Mouse (Mus musculus): Measurements from ENCODE around the gene Tefm. TPM values are rescaled to one million over a fixed set of nuclear protein-coding genes. Genes with fewer than 3 reads are reported as not detected.

Tefm gene
- polyA plus RNA-seq, 1 experiment: 2.2 TPM

DNA sequence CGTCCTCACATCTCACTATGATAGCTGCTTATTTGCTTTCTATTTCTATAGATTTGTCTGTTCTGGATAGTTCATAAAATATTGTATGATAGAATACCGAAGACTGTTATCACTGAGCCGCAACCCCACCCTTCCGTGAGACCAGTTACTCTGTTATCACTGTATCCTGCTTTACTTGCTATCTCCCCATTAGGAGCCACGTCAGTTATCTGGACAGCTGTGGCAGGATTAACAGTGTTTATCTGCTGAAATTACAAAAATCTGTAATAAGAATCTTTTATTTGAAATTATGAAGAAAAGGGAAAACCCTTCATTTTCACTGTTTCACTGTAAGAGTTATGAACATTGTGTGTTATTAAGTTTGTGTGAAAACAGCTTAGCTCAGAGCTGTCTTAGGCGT, 40.7 kb downstream of the Tefm start:
- 0 out of 2 replicates have a peak, but pooled peaks cover 3% of the 10 kb centered on the region for H3K36me3 ChIP-seq (ENCODE audit: control insufficient read depth, insufficient read depth, low read length)
- 87% methylated on average over 6 of the region's 6 CpGs for WGBS

DNA sequence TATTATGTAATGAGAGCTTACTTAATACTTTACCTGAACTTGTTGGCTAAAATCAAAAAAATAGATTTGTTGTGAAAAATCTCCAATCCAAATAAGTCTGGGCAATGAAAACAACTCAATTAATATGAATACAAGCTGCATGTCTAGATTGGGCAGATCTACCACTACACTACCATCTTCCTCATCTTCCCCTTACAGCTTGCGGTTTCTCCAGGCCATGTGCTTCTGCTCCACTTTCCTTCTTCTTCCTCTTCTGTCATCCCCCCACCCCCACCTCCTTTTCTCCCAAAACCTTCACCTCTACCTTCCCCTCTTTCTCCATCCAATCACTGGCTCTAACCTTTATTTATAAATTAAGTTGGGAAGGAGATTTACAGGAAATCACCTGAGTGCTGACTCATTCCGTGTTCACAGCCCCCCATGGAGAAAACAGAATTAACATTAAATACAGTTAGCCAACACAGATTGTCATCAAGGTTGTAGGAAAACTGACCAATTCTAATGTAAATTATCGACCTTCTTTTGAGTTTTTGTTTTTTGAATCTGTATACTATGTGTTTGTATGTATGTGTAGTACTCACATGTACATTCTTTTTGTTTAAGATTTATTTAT, 43.4 kb downstream of the Tefm start:
- Histone ChIP-seq H3K27me3 (ENCODE audit: control insufficient read depth, insufficient read depth, low read length) (no peaks in the 10 kb centered on the region), H3K4me1 (ENCODE audit: control insufficient read depth, insufficient read depth, insufficient read length) (no peaks in the 10 kb centered on the region), H3K36me3 (ENCODE audit: control insufficient read depth, insufficient read depth, low read length) (0 out of 2 replicates have a peak, but pooled peaks cover 3% of the 10 kb centered on the region), H3K27ac (ENCODE audit: insufficient read depth, low read length) (no peak overlapping the region), H3K4me3 (ENCODE audit: extremely low read depth, insufficient read depth, insufficient read length) (no peak overlapping the region)
- 78% methylated on average over 3 of the region's 3 CpGs for whole genome bisulfite sequencing
- TF ChIP-seq POLR2A (IDR thresholded peaks at IDR 0.05; ENCODE audit: low read depth, low read length) (no peak), CTCF (IDR thresholded peaks at IDR 0.05; ENCODE audit: extremely low read depth, insufficient read depth, insufficient read length, insufficient replicate concordance) (no peak)
- DNase-seq (ENCODE audit: low read depth in 1 of 2, low spot score in 2 of 2): no peak

More for the DNA sequence above, 40.7 kb downstream of the Tefm start:
- no peak overlapping the region for H3K27ac ChIP-seq (ENCODE audit: insufficient read depth, low read length)
- DNase-seq (ENCODE audit: low read depth in 1 of 2, low spot score in 2 of 2): no peak
- H3K4me1 ChIP-seq (ENCODE audit: control insufficient read depth, insufficient read depth, insufficient read length): no peaks in the 10 kb centered on the region
- TF ChIP-seq CTCF (IDR thresholded peaks at IDR 0.05; ENCODE audit: extremely low read depth, insufficient read depth, insufficient read length, insufficient replicate concordance) (no peak), POLR2A (IDR thresholded peaks at IDR 0.05; ENCODE audit: low read depth, low read length) (no peak)
- H3K27me3 ChIP-seq (ENCODE audit: control insufficient read depth, insufficient read depth, low read length): no peaks in the 10 kb centered on the region
- H3K4me3 ChIP-seq (ENCODE audit: extremely low read depth, insufficient read depth, insufficient read length): no peak overlapping the region

DNA sequence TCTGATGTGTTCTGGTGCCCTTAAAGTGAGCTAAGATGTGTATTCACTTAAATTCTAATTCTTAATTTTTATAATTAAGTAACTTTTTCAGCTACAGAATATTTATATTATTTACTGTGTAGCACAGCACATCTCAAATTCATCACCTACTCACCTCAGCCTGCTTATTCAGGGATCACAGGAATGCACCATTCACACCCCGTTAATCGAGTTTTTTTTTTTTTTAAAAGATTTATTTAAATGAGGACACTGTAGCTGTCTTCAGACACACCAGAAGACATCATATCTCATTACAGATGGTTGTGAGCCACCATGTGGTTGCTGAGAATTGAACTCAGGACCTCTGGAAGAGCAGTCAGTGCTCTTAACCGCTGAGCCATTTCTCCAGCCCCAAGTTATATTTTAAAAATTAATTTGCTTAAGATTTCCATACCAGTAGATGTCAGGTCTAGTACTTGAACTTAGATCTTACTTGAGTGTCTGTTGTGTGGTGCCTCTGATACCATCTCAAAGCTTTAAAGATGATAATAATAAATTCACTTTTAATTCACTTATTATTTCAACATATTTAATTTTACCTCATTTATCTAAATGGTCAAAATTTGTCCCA, 51.3 kb downstream of the Tefm start:
- H3K4me3 ChIP-seq (ENCODE audit: extremely low read depth, insufficient read depth, insufficient read length): no peak overlapping the region
- TF ChIP-seq POLR2A (IDR thresholded peaks at IDR 0.05; ENCODE audit: low read depth, low read length): no peak
- TF ChIP-seq CTCF (IDR thresholded peaks at IDR 0.05; ENCODE audit: extremely low read depth, insufficient read depth, insufficient read length, insufficient replicate concordance): no peak
- H3K27ac ChIP-seq (ENCODE audit: insufficient read depth, low read length): no peak overlapping the region
- DNase-seq (ENCODE audit: low read depth in 1 of 2, low spot score in 2 of 2): no peak
- WGBS: 40% methylated on average over 3 of the region's 3 CpGs
- no peaks in the 10 kb centered on the region for H3K36me3 ChIP-seq (ENCODE audit: control insufficient read depth, insufficient read depth, low read length)
- H3K27me3 ChIP-seq (ENCODE audit: control insufficient read depth, insufficient read depth, low read length): no peaks in the 10 kb centered on the region
- H3K4me1 ChIP-seq (ENCODE audit: control insufficient read depth, insufficient read depth, insufficient read length): no peaks in the 10 kb centered on the region; the same call in 1 of the 2 replicates

DNA sequence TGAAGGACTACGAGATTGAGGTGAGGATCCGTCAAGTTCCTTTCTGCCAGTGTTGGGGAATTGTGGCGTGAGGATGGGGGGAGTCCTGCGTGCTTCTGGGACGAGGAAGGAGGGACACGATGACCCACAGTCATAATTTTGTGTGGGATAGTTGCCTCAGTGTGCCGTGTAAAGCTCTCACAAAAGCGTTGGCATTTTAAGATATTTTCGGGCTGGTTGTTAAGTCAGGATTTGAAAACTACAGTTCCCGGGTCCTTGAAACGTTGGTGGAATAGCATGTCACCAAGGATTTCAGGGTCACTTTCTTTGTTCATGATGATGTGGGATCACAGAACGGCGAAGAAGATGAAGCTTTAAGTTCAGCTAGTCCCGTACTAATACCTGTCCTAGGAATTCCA, 52.2 kb downstream of the Tefm start:
- H3K27ac ChIP-seq (ENCODE audit: insufficient read depth, low read length): no peak overlapping the region
- no peak for DNase-seq (ENCODE audit: low read depth in 1 of 2, low spot score in 2 of 2)
- H3K4me3 ChIP-seq (ENCODE audit: extremely low read depth, insufficient read depth, insufficient read length): peak overlapping the region; percentile 89
- no peaks in the 10 kb centered on the region for H3K36me3 ChIP-seq (ENCODE audit: control insufficient read depth, insufficient read depth, low read length)
- no peaks in the 10 kb centered on the region for H3K27me3 ChIP-seq (ENCODE audit: control insufficient read depth, insufficient read depth, low read length)
- H3K4me1 ChIP-seq (ENCODE audit: control insufficient read depth, insufficient read depth, insufficient read length): peaks cover 6% of the 10 kb centered on the region; the same call in 1 of the 2 replicates
- WGBS: under 1% methylated on average over 14 of the region's 14 CpGs
- TF ChIP-seq CTCF (IDR thresholded peaks at IDR 0.05; ENCODE audit: extremely low read depth, insufficient read depth, insufficient read length, insufficient replicate concordance) (no peak), POLR2A (IDR thresholded peaks at IDR 0.05; ENCODE audit: low read depth, low read length) (no peak)

DNA sequence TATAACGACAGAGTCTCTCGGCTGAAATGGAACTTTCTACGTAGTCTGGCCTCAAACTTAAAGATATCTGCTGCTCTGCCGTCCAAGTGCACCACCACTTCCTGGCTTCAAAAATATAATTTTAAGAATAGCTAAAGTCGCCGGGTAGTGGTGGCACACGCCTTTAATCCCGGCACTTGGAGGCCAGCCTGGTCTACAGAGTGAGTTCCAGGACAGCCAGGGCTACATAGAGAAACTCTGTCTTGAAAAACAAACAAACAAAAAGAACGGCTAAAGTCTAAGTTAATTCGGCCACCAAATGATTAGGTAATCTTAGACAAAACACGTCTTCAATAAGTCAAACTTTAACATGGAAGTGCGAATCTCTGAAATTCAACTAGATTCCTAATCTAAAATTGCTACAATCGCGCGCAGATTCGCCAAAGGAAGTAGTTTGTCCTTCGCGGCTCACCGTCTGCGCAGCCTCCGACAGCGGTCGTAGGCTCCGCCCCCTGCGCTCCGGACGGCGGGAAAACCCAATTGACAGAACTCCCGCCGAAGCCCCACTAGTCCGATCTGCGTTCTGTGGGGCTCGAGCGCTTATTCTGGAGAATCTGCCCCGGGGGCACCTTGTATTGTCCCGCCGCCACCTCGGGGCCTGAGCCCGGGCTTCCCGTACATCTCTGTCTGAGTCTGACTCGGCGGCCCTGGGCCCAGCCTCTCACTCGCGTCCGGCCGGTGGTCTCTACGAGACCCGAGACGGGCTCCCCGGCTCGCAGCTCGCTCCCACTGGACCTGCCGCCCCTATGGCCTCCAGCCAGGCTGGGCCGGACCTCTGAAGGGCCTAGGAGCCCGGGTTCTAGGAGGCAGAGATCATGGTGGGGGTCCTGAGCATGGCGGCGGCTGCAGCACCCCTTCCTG, 52.8 kb downstream of the Tefm start, which contains the start of gene Atad5:
Atad5 (plus strand) TSS at position 484 of the 900 bp plus-strand sequence.
- no peaks in the 10 kb centered on the region for H3K36me3 ChIP-seq (ENCODE audit: control insufficient read depth, insufficient read depth, low read length)
- peak; percentile 70 to 88 for DNase-seq (ENCODE audit: low read depth in 1 of 2, low spot score in 2 of 2)
- peaks cover 6% of the 10 kb centered on the region; the same call in 1 of the 2 replicates for H3K4me1 ChIP-seq (ENCODE audit: control insufficient read depth, insufficient read depth, insufficient read length)
- H3K27ac ChIP-seq (ENCODE audit: insufficient read depth, low read length): no peak within 1 kb of the TSS
- no peak for TF ChIP-seq POLR2A (IDR thresholded peaks at IDR 0.05; ENCODE audit: low read depth, low read length)
- no peak for TF ChIP-seq CTCF (IDR thresholded peaks at IDR 0.05; ENCODE audit: extremely low read depth, insufficient read depth, insufficient read length, insufficient replicate concordance)
- no peaks in the 10 kb centered on the region for H3K27me3 ChIP-seq (ENCODE audit: control insufficient read depth, insufficient read depth, low read length)
- H3K4me3 ChIP-seq (ENCODE audit: extremely low read depth, insufficient read depth, insufficient read length): peak within 1 kb of the TSS; percentile 89
- 3% methylated on average over 57 of the region's 57 CpGs for WGBS

DNA sequence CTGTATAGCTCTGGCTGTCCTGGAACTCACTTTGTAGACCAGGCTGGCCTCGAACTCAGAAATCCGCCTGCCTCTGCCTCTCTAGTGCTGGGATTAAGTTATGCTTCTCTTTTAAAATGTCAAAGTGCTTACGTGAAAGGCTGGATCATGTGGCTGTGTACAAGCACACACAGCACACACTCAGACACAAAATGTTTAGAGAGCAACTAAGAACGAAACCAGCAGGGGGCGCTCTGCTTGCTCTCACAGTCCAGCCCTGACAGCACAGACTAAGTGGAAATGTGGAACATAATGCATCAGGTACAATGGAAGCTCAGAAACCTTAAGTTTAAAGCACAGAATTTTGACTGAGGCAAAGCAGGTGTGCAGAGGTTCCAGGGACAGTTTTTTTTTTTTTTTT, 55.1 kb downstream of the Tefm start:
- no peaks in the 10 kb centered on the region for H3K27me3 ChIP-seq (ENCODE audit: control insufficient read depth, insufficient read depth, low read length)
- 16% methylated on average over 5 of the region's 5 CpGs for WGBS
- no peak overlapping the region for H3K4me3 ChIP-seq (ENCODE audit: extremely low read depth, insufficient read depth, insufficient read length)
- H3K4me1 ChIP-seq (ENCODE audit: control insufficient read depth, insufficient read depth, insufficient read length): peaks cover 6% of the 10 kb centered on the region; the same call in 1 of the 2 replicates
- TF ChIP-seq POLR2A (IDR thresholded peaks at IDR 0.05; ENCODE audit: low read depth, low read length) (no peak), CTCF (IDR thresholded peaks at IDR 0.05; ENCODE audit: extremely low read depth, insufficient read depth, insufficient read length, insufficient replicate concordance) (peak; percentile 75; the same call in 1 of the 2 replicates)
- DNase-seq (ENCODE audit: low read depth in 1 of 2, low spot score in 2 of 2): peak; percentile 84 to 87
- H3K27ac ChIP-seq (ENCODE audit: insufficient read depth, low read length): no peak overlapping the region
- H3K36me3 ChIP-seq (ENCODE audit: control insufficient read depth, insufficient read depth, low read length): no peaks in the 10 kb centered on the region

Other genes with a start within 250 kb of the Tefm start
- gene Utp6, start 179.8 kb downstream of the Tefm start, polyA plus RNA-seq (2012; rRNA removed): 2.6 and 2.7 TPM in 2 replicates
- 3.6 and 4.7 TPM in 2 replicates for gene Suz12, start 149.1 kb downstream of the Tefm start, polyA plus RNA-seq (2012; rRNA removed)
- gene Crlf3, start 61.2 kb downstream of the Tefm start, polyA plus RNA-seq (2012; rRNA removed): 49.7 and 52.2 TPM in 2 replicates
- gene Atad5, start 52.8 kb downstream of the Tefm start, polyA plus RNA-seq (2012; rRNA removed): 0.60 and 0.62 TPM in 2 replicates
- 12.6 and 16.4 TPM in 2 replicates for gene Adap2, start 11.9 kb upstream of the Tefm start, polyA plus RNA-seq (2012; rRNA removed)
- gene Rnf135, start 41.7 kb upstream of the Tefm start, polyA plus RNA-seq (2012; rRNA removed): 7.3 and 10.0 TPM in 2 replicates
- 4.0 and 5.4 TPM in 2 replicates for gene Rhot1, start 66.8 kb upstream of the Tefm start, polyA plus RNA-seq (2012; rRNA removed)
- gene Rhbdl3, start 158.7 kb upstream of the Tefm start, polyA plus RNA-seq (2012; rRNA removed): 2.2 and 2.9 TPM in 2 replicates
- gene 5730455P16Rik, start 235.9 kb upstream of the Tefm start, polyA plus RNA-seq (2012; rRNA removed): 3.5 and 4.7 TPM in 2 replicates
- gene Zfp207, start 241.1 kb upstream of the Tefm start, polyA plus RNA-seq (2012; rRNA removed): 64.0 and 67.3 TPM in 2 replicates